Comparison of ENCODE assay signal across 27 mouse cellular contexts in genomic region chr9:50561918-50562360, GRCm38 (mm10). TPM values are rescaled to one million over a fixed set of nuclear protein-coding genes. Genes with fewer than 3 reads are reported as not detected.
DNase-seq lines count a peak whose midpoint lies in the region; ATAC-seq and TF ChIP-seq lines count a peak whose summit lies in the region.
"Had no signal": no experiment of that assay in that cellular context is flagged by ENCODE, and none has a peak within 500 bp of the region (broad histone marks: within the 10 kb centered on the region; RNA-seq: fewer than 3 reads in every experiment).

No protein-coding gene starts in this region.

- H3K9me3 ChIP-seq in intestine, embryonic 15.5 days, result no peaks in the 10 kb centered on the region
- no peaks in the 10 kb centered on the region; the same call in 1 of the 2 replicates for H3K9me3 ChIP-seq in intestine, embryonic 16.5 days (ENCODE audit: control insufficient read depth, low read length)
- no peaks in the 10 kb centered on the region for H3K9me3 ChIP-seq in intestine, postnatal 0 days (ENCODE audit: control insufficient read depth)
- H3K9me3 ChIP-seq: G1E had no signal

- no peak for TF ChIP-seq POLR2A in liver, adult 2 months (IDR thresholded peaks at IDR 0.05; ENCODE audit: extremely low read depth, insufficient read depth, low read length)

- H3K4me1 ChIP-seq in liver, adult 2 months (ENCODE audit: control insufficient read depth, insufficient read depth, low read length), result peaks cover 7% of the 10 kb centered on the region; the same call in 1 of the 2 replicates
- H3K4me1 ChIP-seq in intestine, embryonic 15.5 days (replicated peaks), result no peaks in the 10 kb centered on the region
- no peaks in the 10 kb centered on the region for H3K4me1 ChIP-seq in intestine, embryonic 16.5 days (ENCODE audit: control insufficient read depth, insufficient read depth, low read length)
- H3K4me1 ChIP-seq in intestine, postnatal 0 days (replicated peaks; ENCODE audit: control insufficient read depth, insufficient read depth, low read length), result no peaks in the 10 kb centered on the region

- H3K27ac ChIP-seq in liver, adult 2 months (replicated peaks; ENCODE audit: insufficient read depth, low read depth, low read length), result 0 out of 2 replicates have a peak overlapping the region, but pooled peaks have one; percentile 10
- no peak overlapping the region for H3K27ac ChIP-seq in intestine, embryonic 15.5 days
- H3K27ac ChIP-seq in intestine, embryonic 16.5 days (ENCODE audit: low read length), result no peak overlapping the region
- H3K27ac ChIP-seq in intestine, postnatal 0 days (ENCODE audit: low read depth, low read length), result no peak overlapping the region

- no peaks in the 10 kb centered on the region for H3K79me2 ChIP-seq in liver, adult 2 months (ENCODE audit: control insufficient read depth, insufficient read depth, low read length)

- H3K27me3 ChIP-seq in liver, adult 2 months (ENCODE audit: control insufficient read depth, insufficient read depth, low read length), result no peaks in the 10 kb centered on the region
- H3K27me3 ChIP-seq in intestine, embryonic 15.5 days (replicated peaks), result no peaks in the 10 kb centered on the region
- no peaks in the 10 kb centered on the region for H3K27me3 ChIP-seq in intestine, embryonic 16.5 days (replicated peaks; ENCODE audit: control insufficient read depth, insufficient read depth, low read length)
- no peaks in the 10 kb centered on the region for H3K27me3 ChIP-seq in intestine, postnatal 0 days (replicated peaks; ENCODE audit: control insufficient read depth, insufficient read depth, low read length)

- H3K4me2 ChIP-seq in intestine, embryonic 15.5 days (replicated peaks), result no peak overlapping the region
- no peak overlapping the region for H3K4me2 ChIP-seq in intestine, embryonic 16.5 days (ENCODE audit: low read depth, low read length)
- H3K4me2 ChIP-seq in intestine, postnatal 0 days (replicated peaks; ENCODE audit: low read depth), result no peak overlapping the region

- 22% methylated on average over 2 of the region's 2 CpGs for WGBS in liver, adult 2 months
- WGBS in intestine, embryonic 15.5 days, result 69% methylated on average over 2 of the region's 2 CpGs
- WGBS in intestine, embryonic 16.5 days, result 74% methylated on average over 2 of the region's 2 CpGs
- WGBS in intestine, postnatal 0 days, result 45% methylated on average over 2 of the region's 2 CpGs

- peak; percentile 98 for DNase-seq in liver, adult 2 months (ENCODE audit: extremely low read depth, low read depth, low spot score)
- no peak for DNase-seq in liver
- no peak for DNase-seq in right cerebral cortex, postnatal 4 days
- DNase-seq in kidney, postnatal 14 days, result no peak
- no peak for DNase-seq in thymus, postnatal 4 days
- DNase-seq: adrenal gland, adult 2 months; adrenal gland, adult 8-10 months; adrenal gland, postnatal 10 days; adrenal gland, postnatal 14 days; adrenal gland, postnatal 25 days; adrenal gland, postnatal 36 days; B cell, adult 2 months; cerebellum, adult 11 months; cerebellum, adult 11-12 months had no signal

- peak; percentile 66 for ATAC-seq in intestine, embryonic 15.5 days
- peak; percentile 79 for ATAC-seq in intestine, embryonic 16.5 days
- ATAC-seq in intestine, postnatal 0 days, result peak; percentile 79
- ATAC-seq: activated CD4-positive, CD25-positive, alpha-beta regulatory T cell, adult 4 months; CD4-positive, CD25-positive, alpha-beta regulatory T cell, adult 4 months; Patski had no signal

- H3K9ac ChIP-seq in liver, adult 2 months (ENCODE audit: low read depth, low read length), result no peak overlapping the region
- no peak overlapping the region for H3K9ac ChIP-seq in intestine, embryonic 15.5 days
- no peak overlapping the region for H3K9ac ChIP-seq in intestine, embryonic 16.5 days (ENCODE audit: low read depth, low read length)
- H3K9ac ChIP-seq in intestine, postnatal 0 days (ENCODE audit: low read depth, low read length), result no peak overlapping the region

- TF ChIP-seq CTCF in liver, adult 2 months (IDR thresholded peaks at IDR 0.05; ENCODE audit: low read depth, low read length), result no peak
- TF ChIP-seq CTCF in intestine, postnatal 0 days (IDR thresholded peaks at IDR 0.05; ENCODE audit: low read depth), result no peak

- H3K4me3 ChIP-seq in liver, adult 2 months (ENCODE audit: insufficient read depth, low read depth, low read length), result no peak overlapping the region
- H3K4me3 ChIP-seq in intestine, embryonic 15.5 days (replicated peaks), result no peak overlapping the region
- H3K4me3 ChIP-seq in intestine, embryonic 16.5 days (ENCODE audit: low read length), result no peak overlapping the region
- no peak overlapping the region for H3K4me3 ChIP-seq in intestine, postnatal 0 days (ENCODE audit: low read depth, low read length)

- H3K36me3 ChIP-seq in liver, adult 2 months (ENCODE audit: control insufficient read depth, insufficient read depth, low read length), result no peaks in the 10 kb centered on the region
- no peaks in the 10 kb centered on the region for H3K36me3 ChIP-seq in intestine, embryonic 15.5 days
- no peaks in the 10 kb centered on the region for H3K36me3 ChIP-seq in intestine, embryonic 16.5 days (ENCODE audit: control insufficient read depth, insufficient read depth, low read length)
- H3K36me3 ChIP-seq in intestine, postnatal 0 days (ENCODE audit: control insufficient read depth, insufficient read depth), result no peaks in the 10 kb centered on the region
- H3K36me3 ChIP-seq: G1E had no signal

RNA-seq across cellular contexts. Expression of gene Tex12, which starts 0.8 kb away (rescaled TPM):
- 0.20 and 0.55 TPM in 2 replicates for total RNA-seq in liver, adult 2 months (2014; rRNA removed)
- polyA plus RNA-seq in liver, adult 2 months (2012; rRNA removed), result 0.16 TPM in 1 of 2 replicates, not detected in the other
- polyA plus RNA-seq in intestine, embryonic 15.5 days (2015; fragmentation: Nextera tagmentation; extraction: Ambion mirVana), result 0.16 and 0.19 TPM in 2 replicates
- polyA plus RNA-seq in intestine, embryonic 16.5 days (2015; fragmentation: Nextera tagmentation; extraction: Ambion mirVana), result 0.23 TPM in 1 of 2 replicates, not detected in the other
- polyA plus RNA-seq in intestine, postnatal 0 days (2015; fragmentation: Nextera tagmentation; extraction: Ambion mirVana), result 0.43 and 0.65 TPM in 2 replicates
- total RNA-seq: adrenal gland, adult 18-20 months; adrenal gland, adult 2 months; adrenal gland, adult 8-10 months; adrenal gland, postnatal 10 days; adrenal gland, postnatal 14 days; adrenal gland, postnatal 25 days; adrenal gland, postnatal 36 days; adrenal gland, postnatal 4 days; CH12.LX; G1E; MEL had no signal
- polyA plus RNA-seq: activated CD4-positive, CD25-positive, alpha-beta regulatory T cell, adult 4 months; adrenal gland, adult 2 months; brain, embryonic 14.5 days; C2C12; CD4-positive, CD25-positive, alpha-beta regulatory T cell, adult 4 months; G1E; Patski had no signal

RNA-seq across cellular contexts. Expression of gene Bco2, which starts 7.0 kb away (rescaled TPM):
- total RNA-seq in liver, adult 2 months (2014; rRNA removed), result 18.7 and 24.3 TPM in 2 replicates
- 6.0 and 8.8 TPM in 2 replicates for polyA plus RNA-seq in liver, adult 2 months (2012; rRNA removed)
- 3.4 and 4.4 TPM in 2 replicates for polyA plus RNA-seq in intestine, embryonic 15.5 days (2015; fragmentation: Nextera tagmentation; extraction: Ambion mirVana)
- polyA plus RNA-seq in intestine, embryonic 16.5 days (2015; fragmentation: Nextera tagmentation; extraction: Ambion mirVana), result 7.6 and 10.4 TPM in 2 replicates
- 4.7 and 5.3 TPM in 2 replicates for polyA plus RNA-seq in intestine, postnatal 0 days (2015; fragmentation: Nextera tagmentation; extraction: Ambion mirVana)
- total RNA-seq: MEL had no signal
- polyA plus RNA-seq: G1E had no signal

RNA-seq across cellular contexts. Expression of gene Il18, which starts 7.3 kb away (rescaled TPM):
- 27.1 and 32.8 TPM in 2 replicates for total RNA-seq in liver, adult 2 months (2014; rRNA removed)
- polyA plus RNA-seq in liver, adult 2 months (2012; rRNA removed), result 11.1 and 15.4 TPM in 2 replicates
- 17.6 and 18.8 TPM in 2 replicates for polyA plus RNA-seq in intestine, embryonic 15.5 days (2015; fragmentation: Nextera tagmentation; extraction: Ambion mirVana)
- 23.3 and 35.5 TPM in 2 replicates for polyA plus RNA-seq in intestine, embryonic 16.5 days (2015; fragmentation: Nextera tagmentation; extraction: Ambion mirVana)
- polyA plus RNA-seq in intestine, postnatal 0 days (2015; fragmentation: Nextera tagmentation; extraction: Ambion mirVana), result 57.3 and 68.7 TPM in 2 replicates
- total RNA-seq: G1E, MEL had no signal
- polyA plus RNA-seq: G1E had no signal

RNA-seq across cellular contexts. Expression of gene Pts, which starts 33.4 kb away (rescaled TPM):
- total RNA-seq in liver, adult 2 months (2014; rRNA removed), result 82.9 and 103 TPM in 2 replicates
- 25.5 and 34.4 TPM in 2 replicates for polyA plus RNA-seq in liver, adult 2 months (2012; rRNA removed)
- 93.9 and 94.1 TPM in 2 replicates for polyA plus RNA-seq in intestine, embryonic 15.5 days (2015; fragmentation: Nextera tagmentation; extraction: Ambion mirVana)
- polyA plus RNA-seq in intestine, embryonic 16.5 days (2015; fragmentation: Nextera tagmentation; extraction: Ambion mirVana), result 106 and 107 TPM in 2 replicates
- polyA plus RNA-seq in intestine, postnatal 0 days (2015; fragmentation: Nextera tagmentation; extraction: Ambion mirVana), result 88.2 and 90.8 TPM in 2 replicates

RNA-seq across cellular contexts. Expression of gene Sdhd, which starts 41.7 kb away (rescaled TPM):
- total RNA-seq in liver, adult 2 months (2014; rRNA removed), result 339 and 354 TPM in 2 replicates
- 363 and 441 TPM in 2 replicates for polyA plus RNA-seq in liver, adult 2 months (2012; rRNA removed)
- polyA plus RNA-seq in intestine, embryonic 15.5 days (2015; fragmentation: Nextera tagmentation; extraction: Ambion mirVana), result 544 and 560 TPM in 2 replicates
- polyA plus RNA-seq in intestine, embryonic 16.5 days (2015; fragmentation: Nextera tagmentation; extraction: Ambion mirVana), result 686 and 728 TPM in 2 replicates
- 738 and 800 TPM in 2 replicates for polyA plus RNA-seq in intestine, postnatal 0 days (2015; fragmentation: Nextera tagmentation; extraction: Ambion mirVana)
